Mouse (Mus musculus): ENCODE measurements around the gene Gm14744. TPM values are rescaled to one million over a fixed set of nuclear protein-coding genes. Genes with fewer than 3 reads are reported as not detected.
"Not testable (repeated sequence)": the region's sequence is repeated elsewhere in the genome, so short reads cannot be mapped to it uniquely, and the experiment has no call there.

The Gm14744 gene
- not detected in 2 replicates for polyA plus RNA-seq (2015; fragmentation: Nextera tagmentation; extraction: Ambion mirVana)

DNA sequence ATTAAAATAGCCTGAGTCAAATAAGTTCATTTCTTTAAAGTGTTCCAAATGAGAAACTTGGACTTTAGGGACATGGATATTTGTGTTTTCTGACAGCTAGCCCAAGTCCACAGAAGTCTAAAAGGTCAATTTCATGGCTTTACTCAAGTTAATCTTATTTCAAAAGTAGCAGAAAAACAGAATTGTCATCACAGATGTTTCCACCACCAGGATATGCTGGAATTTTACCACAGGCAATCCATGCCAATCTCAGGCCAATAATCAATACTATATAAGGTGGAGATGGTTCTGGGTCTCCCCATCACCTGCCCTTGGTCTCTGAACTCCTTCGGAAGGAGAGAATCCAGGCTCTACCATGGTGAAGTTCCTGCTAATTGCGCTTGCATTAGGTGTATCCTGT is at the start of gene Gm14744:
TSS of gene Gm14744 (plus strand) at position 301 of the 400 bp plus-strand sequence.
- not testable (repeated sequence) for H3K9ac ChIP-seq; H3K4me1 ChIP-seq; H3K4me3 ChIP-seq (replicated peaks); H3K9me3 ChIP-seq; H3K4me2 ChIP-seq; H3K27ac ChIP-seq; ATAC-seq (ENCODE audit: insufficient read depth, low FRiP score, low read depth); H3K27me3 ChIP-seq (replicated peaks); H3K36me3 ChIP-seq
- 85% methylated on average over 2 of the region's 2 CpGs for WGBS

DNA sequence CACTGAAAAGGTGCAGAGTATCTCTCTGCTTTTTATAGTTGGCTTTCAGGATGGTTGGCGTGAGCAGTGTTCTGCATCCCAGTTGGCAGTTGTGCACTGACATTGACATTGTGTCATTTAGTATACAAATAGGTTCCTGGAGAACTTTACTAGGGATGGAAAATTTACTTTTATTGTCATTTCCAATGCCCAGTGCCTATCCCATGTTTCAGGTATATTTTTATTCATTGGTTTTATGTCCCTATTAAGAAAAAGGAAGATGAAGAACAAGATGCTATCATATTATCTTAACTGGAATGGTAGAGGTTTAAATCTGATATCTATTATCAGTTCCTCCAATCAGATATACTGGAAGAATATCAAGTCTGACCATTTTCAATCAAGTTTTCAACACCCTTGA is 11.0 kb upstream of the Gm14744 start, which contains the start of gene Pbsn:
TSS of gene Pbsn (minus strand) at position 101 of the 400 bp plus-strand sequence.
- Histone ChIP-seq H3K27me3 (replicated peaks) (no peaks in the 10 kb centered on the region), H3K27ac (no peak within 1 kb of the TSS), H3K36me3 (no peaks in the 10 kb centered on the region), H3K9ac (no peak within 1 kb of the TSS), H3K4me2 (no peak within 1 kb of the TSS), H3K9me3 (no peaks in the 10 kb centered on the region), H3K4me3 (replicated peaks) (no peak within 1 kb of the TSS), H3K4me1 (no peaks in the 10 kb centered on the region)
- ATAC-seq (ENCODE audit: insufficient read depth, low FRiP score, low read depth): no peak
- 84% methylated on average over 1 of the region's 1 CpGs for WGBS

GRCm38 (mm10) chrX:77880033-77880432 is 15.5 kb downstream of the Gm14744 start:
- H3K4me2 ChIP-seq; H3K4me1 ChIP-seq; ATAC-seq (ENCODE audit: insufficient read depth, low FRiP score, low read depth); H3K9me3 ChIP-seq; H3K36me3 ChIP-seq; H3K27me3 ChIP-seq (replicated peaks); H3K4me3 ChIP-seq (replicated peaks); H3K9ac ChIP-seq; H3K27ac ChIP-seq: not testable (repeated sequence)
- 46% methylated on average over 2 of the region's 4 CpGs for WGBS

Other genes starting within 250 kb of the Gm14744 start
- 10.3 and 10.5 TPM in 2 replicates for gene Prkx, start 68.5 kb upstream of the Gm14744 start, polyA plus RNA-seq (2015; fragmentation: Nextera tagmentation; extraction: Ambion mirVana)
- not detected in 2 replicates for gene Pbsn, start 11.1 kb upstream of the Gm14744 start, polyA plus RNA-seq (2015; fragmentation: Nextera tagmentation; extraction: Ambion mirVana)
- not detected in 2 replicates for gene 5430402E10Rik, start 60.3 kb downstream of the Gm14744 start, polyA plus RNA-seq (2015; fragmentation: Nextera tagmentation; extraction: Ambion mirVana)
- not detected in 2 replicates for gene Obp1a, start 226.6 kb downstream of the Gm14744 start, polyA plus RNA-seq (2015; fragmentation: Nextera tagmentation; extraction: Ambion mirVana)

All from stomach, embryonic 15.5 days (tissue).